Mouse (Mus musculus) CD4-positive helper T cell, adult 2 months (primary cell): ENCODE data around the gene Nos1ap.

Experiments used
- DNase-seq: peaks from one replicate; pipeline ENCODE4 v3.0.0-alpha.2; 2012; ENCODE audit warnings: low read depth, missing footprints, low spot score

Nos1ap gene

DNA sequence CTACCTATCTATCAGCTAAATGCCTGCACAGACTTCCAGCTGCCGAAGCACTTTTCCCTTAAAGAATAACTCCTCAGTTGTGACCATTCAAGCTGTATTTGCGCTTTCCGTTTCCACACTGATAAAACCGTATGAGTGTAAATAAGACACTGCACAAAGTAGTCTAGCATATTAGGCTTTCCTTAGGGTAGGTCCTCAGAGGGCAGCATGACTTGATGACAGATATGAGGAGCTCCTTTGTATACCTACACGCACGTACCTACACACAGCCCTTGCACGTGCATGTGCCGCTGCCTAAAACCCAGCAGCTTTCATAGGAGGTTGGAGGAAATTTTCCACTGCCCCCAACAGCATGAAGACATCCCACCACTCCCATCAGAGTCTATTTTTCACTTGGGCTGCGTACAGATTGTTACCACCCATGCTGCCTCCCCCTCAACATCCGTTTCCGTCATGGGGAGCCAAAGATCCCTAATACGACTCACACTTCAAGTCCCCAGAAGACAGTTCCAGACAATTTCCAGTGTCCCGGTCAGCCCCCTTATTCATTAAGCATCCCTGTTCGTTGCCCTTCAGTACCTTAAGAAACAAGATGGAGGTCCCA, 41.4 kb downstream of the Nos1ap start:
- DNase-seq, result no peak

DNA sequence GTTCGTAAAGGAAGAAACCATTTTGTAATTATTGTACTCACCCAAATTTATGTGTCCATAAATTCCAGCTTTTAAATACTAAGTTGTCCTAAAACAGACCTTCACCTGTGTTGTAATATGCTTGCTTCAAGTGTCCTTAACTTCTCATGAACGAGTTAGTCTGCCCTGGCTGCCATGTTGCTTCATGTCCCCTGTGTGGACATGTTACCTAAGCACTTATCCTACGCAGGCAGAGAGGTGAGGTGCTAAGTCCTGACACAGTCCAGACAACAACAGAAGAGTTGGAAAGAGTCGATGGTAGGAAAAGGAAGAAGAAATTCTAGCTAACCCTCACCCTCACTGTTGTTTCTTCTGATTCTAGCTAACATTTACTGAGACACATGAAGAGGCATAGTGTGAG, 43.4 kb downstream of the Nos1ap start:
- no peak for DNase-seq

DNA sequence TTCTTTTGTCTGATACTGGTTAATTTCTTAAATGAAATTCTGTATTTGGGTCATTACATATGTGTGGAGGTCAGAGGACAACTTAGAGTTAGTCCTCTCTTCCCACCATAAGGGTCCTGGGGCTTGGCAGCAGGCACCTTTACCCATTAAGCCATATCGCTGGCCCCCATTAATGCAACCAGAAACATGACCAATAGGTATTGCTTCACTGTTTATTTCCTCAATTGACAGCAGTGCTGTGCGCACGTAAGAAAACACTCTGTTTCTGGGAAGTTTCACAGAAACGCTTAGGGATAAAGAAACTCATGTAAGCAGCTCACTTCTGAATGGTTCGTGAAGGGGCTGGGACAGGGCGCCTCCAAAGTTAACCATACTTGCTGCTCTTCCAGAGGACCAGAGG, 44.4 kb downstream of the Nos1ap start:
- no peak for DNase-seq

DNA sequence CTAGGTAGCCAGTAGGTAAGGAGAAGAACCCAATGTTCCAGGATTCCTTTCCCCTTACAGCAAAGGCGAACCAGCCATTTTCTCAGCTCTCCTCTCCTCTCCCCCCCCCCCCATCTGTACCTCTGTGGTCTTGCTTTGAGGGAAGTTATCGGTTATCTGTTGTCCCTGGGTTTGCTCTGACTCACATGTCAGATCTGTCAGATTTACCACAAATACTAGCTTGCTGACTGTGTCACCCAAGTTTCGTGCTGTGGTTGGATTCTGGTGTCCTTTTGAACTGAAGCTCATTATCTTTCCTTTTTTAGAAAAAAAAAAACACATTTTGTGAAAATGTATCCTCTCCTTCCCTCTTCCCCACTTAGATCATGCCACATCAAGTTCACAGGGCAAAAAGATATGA, 50.2 kb downstream of the Nos1ap start:
- DNase-seq, result no peak

DNA sequence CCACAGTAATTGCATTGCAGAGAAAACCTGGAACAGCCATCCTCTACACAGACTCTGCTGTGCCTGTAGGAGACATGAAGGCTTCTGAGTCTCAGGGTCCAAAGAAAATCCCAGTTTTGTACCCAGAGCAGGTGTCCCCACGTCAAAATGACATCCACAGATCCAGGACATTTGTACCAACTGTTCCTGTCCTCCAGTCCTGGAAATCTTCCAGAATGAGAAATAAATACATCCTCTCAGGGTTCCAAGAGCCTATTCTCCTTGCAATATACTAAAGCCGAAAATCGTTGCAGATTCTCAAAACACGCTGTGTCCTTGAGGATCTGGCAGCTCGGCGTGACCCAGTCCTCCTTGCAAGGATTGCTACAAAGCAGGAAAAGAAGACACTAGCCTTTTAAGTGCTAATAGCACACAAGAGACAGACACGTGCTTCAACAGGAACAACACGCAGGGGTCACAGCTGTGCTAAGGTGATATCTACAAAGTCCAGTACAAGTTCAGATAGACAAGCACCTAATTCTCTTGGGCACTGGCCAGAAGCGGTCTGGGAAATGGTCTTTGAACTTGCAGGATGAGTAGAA, 51.1 kb downstream of the Nos1ap start:
- no peak for DNase-seq

DNA sequence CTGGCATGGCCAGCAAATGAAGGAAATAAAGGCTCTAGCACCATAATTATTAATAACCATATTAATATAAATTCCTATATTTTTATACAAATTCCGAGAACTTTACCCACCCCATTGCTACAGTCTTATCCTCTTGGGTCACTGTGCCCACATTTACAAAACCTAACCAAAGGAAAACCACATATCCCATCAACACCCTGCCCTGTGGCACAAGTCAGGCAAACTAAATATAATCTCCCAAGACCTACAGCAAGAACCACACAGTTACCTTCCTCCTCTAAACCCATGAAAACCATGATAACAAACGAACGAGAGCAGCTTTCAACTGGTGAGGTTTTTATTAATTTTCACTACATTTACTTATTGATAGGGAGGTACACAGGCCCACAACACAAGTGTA, 53.3 kb downstream of the Nos1ap start:
- no peak for DNase-seq

DNA sequence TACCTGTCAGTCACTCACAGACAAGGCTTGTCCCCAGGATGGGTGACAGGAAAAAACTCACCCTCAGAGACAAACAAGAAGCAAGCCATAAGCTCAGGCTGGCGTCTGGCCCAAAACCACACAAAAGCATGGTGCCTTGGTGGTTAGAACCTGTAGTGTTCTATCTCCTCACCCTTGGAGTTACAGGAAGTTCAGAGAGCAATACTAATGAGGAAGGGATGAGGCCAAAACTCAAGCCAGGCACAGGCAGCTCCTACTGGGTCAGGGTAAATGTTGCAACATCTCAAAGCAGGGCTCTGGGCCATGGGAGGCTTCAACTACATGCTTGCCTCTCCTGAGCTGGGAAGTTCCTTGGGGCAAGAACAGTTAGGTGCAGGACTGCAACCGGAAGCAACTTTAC, 54.4 kb downstream of the Nos1ap start:
- DNase-seq, result no peak

DNA sequence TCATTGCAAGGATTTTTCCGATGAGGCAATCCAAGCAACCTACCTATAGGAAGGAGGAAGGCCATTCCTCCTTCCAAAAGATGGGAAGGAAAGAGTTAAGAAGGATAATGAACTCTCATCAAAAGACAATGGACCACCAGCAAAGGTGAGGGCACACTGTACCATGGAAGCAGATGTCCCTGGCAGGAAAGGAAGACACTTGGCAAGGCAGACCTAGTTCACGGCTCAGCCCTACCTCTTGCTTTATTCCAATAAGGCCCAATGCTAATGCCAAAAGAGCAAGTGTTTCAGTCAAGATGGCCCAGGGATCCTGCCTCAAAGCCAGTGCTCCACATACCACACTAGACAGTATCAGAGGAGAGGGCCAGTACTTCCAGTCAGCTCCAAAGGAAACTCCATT, 58.4 kb downstream of the Nos1ap start:
- DNase-seq, result no peak

DNA sequence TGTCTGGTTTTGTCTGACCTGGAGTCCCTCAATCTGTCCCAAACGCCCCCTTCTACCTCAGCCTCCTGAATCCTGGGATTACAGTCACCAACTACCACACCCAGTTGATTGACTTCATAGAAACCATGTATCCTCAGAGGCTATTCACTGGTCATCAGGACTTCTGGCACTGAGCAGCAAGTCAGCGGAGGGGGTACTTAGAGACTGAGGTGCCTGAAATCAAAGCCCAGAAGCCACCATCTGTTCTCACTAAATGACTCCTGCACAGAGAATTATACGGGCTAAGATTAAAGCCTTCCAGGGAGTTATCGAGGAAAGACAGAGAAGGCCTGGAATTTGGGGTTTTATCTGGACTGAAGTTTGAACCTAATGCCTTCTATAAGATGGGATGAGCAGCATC, 59.2 kb downstream of the Nos1ap start:
- DNase-seq, result no peak

DNA sequence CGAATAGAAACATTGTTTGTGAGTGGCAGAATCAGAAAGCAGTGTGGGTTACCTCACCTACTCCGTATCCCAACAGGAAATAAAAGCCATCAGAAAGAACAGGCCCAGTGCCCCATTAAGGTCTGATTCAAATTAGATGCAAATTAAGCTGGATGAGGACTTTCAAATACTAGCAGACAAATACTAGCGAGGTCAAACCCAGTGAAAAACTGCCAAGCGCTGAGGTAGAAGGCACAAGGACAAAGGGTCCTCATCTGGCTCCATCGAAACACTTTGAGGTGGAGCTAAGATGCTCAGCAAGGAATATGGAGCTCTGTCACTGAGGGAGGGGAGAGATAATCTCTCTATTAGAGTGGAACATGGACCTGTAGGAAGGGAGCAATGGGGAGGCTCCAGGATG, 66.8 kb downstream of the Nos1ap start:
- DNase-seq, result no peak

DNA sequence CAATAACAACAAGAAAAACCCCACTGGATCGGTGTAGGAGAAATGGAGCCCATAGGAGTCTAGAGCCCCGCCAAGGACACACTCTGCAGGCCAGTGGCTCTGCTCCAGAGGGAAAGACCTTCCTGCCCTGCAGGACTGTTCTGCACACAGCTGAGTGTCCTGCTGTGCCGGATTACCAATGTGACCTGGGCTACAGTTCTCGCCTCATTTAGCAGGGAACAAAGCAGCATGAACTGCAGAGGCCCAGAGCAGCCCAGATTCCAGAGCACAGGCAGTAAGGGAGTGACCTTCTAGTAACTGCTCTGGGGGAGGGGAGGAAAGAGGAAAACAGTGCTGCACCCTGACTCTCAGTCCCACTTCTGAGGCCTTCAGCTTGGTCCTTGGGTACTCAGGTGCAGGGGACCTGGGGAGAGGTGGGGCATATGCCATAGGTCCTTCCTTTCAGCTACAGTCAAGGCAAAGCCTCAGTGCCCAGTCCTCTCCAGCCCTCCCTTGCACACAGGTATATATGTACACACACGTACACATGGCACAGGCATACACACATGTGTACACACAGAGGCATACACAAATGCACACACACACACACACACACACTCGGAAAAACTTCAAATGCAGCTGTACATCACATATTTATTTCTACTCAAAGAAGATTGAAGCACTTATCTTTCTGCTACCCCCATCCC, 68.0 kb downstream of the Nos1ap start:
- DNase-seq, result no peak

DNA sequence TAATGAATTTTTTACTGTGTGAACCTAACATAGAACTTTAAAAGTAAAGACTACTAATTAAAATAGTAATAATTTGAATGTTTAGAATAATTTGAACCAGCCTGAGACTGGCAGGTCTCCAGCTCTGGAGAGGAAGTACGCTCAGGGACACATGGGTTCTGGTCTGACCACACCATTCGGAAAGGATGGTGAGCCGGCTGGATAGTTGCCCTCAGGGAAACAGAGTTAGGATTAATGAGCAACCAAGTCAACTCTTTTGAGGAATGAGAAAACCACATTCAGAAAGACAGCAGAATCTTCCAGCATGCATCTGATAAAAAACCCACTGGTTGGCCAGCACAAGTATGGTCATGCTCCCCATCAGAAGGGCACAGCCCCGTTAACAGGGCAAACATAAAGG, 69.5 kb downstream of the Nos1ap start:
- DNase-seq, result no peak

DNA sequence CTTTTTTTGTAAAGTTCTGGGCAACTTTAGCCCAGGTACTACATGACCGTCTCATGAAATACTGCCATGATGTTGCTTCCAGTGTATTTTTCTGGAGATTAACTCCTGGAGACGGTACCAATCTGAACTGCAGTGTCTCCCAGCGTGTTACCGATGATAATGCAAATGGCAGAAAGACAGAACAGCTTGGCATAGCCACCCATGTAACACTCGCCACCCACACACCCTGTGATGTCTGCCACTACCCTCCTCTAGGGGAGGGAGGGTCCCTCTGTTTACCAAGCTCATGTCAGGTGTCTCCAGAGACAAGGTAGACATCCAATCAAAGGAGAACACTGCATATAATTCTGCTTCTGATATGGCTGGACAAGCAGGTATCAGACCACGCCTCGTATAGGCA, 70.0 kb downstream of the Nos1ap start:
- DNase-seq, result no peak

DNA sequence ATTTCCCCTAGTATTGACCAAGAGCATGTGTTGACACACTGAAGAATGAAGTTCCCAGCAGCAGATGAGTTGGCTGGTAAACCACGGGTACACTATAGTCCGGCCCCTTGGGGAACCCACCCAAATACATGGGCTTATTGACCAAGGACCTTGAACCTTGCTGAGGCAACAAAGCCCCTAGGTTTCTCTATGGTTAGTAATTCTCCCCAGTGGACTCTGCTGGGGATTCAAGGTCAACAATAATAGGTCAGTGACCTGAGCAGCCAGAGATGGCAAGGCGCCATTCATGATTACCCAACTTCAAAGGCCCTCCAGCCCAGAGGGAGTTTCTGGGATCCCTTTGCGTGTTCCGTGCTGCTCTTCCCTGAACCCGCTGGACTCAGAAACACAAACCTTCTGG, 73.5 kb downstream of the Nos1ap start:
- no peak for DNase-seq

DNA sequence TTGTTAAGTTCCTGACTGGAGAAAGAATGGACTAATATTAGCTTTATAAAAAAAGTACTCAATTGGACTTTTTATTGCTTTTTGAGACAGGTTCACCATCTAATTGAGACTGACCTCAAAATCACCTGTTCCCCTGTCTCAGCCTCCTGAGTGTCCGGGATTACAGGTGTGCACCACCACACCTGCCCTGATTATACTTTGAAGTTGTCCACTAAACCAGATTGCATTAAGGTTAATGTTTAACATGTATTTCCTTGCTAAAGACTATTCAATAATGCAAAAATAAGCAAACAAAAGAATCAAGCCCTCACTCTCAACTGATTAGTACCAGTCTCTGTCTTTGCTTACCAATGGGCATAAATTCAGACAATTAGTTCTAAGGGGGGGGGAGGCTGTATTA, 74.2 kb downstream of the Nos1ap start:
- DNase-seq, result no peak

DNA sequence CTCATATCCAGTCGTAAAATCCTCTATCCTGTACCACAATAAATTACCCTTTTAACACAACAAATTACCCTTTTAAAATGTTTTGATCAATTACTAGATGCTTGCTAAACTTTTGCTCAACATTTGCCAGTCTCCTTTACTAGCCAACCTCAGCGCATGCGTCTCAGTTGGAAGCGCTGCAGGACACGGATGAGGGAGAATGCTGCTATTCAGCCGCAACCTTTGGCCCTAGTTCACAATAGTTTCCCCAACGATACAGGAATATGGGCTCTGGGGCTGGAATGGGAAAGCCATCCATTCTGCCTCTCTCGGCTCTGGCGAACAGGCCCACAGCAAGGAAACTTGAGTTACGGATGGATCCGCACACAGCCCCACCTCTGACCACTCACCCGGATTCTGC, 75.4 kb downstream of the Nos1ap start:
- DNase-seq, result no peak

DNA sequence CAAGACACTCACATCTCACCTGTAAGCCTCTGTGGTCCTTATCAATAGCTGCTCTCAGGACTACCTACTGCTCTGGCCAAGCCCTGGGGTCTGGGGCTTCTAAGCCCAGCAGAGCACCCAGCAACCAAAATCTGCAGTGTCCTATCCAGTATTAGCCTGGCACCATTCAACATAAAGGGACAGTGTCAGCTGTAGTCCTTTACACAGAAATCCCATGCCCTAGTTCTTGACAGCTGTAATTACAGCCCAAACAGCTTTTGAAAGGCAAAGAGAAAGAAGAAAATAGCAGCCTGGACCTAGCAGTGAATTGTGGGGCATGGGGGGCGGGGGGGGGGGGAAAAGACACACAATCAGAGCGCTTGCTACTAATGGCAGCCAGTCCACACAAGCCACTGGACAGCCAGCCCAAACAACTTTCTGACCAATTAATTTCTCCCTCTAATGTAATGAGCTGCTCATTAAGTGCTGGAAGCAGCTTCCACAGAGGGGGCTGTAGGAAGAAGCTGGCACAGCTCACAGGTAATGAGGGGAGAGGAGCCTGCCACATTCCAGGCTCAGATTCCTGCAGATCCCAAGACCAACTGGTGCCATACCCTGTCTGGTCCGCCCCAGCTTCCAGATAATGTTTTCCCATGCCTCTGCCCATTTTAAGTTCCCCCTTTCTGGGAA, 77.1 kb downstream of the Nos1ap start:
- DNase-seq, result no peak

DNA sequence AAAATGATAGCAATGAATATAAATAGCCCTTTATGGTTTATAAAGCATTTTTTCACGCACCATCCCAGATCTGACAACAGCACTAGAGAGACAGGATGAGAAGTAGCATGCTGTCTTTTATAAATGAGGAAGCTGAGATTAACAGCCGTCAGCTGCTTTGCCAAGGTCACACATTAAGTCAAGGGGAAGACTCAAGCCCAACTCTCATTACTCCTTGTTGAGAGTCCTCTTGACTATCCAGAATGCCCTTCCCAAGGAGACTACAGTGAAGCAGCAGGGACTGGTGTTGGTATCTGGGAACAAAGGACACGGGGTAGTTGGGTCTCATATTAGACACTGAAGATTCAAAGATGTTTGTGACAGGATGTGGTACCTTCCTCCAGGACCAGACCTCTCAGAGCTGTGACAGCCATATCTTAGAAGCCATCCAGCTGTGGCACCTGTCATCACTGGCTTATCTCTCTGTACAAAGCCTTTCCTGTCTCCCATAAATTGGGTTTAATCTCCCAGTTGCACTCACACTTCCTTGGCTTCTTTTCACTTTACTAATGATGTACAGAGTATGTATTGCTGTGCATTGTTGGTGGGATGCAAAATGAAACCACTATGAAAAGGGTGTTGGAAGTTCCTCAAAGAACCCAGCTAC, 78.9 kb downstream of the Nos1ap start:
- DNase-seq, result no peak

DNA sequence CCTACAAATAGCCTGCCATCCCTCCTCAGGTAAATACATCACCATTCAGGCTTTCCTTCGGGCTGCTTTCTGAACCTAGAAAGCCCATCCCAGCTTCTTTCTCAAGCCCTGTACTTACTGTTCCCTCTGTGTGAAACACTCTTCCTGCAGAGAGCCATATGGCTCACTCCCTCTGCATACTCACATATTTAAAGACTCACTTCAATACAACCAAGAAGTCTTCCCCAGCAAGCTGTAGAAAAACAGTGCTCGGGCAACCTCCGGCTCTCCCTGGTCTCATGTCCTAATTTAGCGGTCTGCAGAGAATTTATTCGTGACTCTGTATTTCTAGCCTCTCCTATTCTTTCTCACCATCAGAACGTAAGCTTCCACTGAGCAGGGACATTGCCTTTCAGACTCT, 83.4 kb downstream of the Nos1ap start:
- DNase-seq, result no peak

DNA sequence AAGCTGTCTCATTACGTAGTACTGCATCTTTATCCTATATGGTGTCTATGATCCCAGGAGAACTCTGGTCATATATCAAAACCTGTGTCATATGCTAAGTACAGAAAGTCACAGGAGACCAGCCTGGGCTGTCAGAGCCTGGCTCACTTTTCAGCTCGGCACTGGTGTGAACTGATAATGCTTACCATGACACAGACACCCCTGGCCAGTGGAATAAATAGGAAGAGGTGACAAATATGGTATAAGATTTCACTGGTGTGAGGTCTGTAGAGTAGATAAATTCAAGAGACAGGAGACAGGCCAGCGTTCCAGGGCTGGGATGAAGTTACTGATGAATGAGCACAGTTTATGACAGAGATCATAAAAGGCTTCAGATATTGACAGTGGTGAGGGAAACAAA, 84.6 kb downstream of the Nos1ap start:
- DNase-seq, result no peak

DNA sequence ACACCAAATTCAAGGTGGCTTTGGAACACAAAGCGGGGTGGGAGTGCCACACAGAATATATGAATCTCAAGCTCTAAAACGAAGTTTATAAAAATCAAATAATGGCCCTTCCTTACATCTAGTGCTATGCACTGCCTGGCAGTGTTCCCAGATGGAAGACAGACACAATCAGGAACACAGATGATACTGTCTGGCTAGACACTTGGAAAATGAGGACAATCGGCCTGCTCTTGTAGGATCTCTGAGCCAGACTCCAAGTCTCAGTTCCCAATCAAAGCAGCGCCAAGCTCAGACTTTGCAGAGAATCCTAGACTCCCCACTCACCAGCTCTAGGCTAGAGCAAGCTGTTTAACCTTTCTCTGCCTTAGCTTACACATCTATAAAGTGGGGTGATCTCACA, 85.3 kb downstream of the Nos1ap start:
- DNase-seq, result no peak

DNA sequence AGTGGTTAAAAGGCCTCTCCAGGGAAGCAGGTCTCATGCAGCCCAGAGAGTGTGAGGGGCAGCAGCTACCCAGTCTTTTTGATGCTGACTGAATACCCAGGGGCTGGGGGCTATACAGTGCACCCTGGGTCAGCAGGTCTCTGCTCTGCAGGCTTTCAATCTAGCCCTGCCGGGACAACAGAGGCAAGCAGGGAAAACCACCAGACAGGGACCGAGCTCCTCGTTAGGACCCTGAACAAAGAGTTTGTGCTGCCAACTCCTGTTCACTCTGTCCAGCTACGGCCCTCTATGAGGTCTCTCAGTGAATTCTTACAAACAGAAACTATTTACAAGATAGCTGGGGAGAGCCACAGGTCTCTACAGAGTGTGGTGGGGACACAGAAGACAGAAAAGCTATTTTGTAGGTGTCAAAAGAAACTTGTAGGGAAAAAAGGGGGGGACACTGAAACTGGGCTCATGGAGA, 86.4 kb downstream of the Nos1ap start:
- no peak for DNase-seq
